Mouse (Mus musculus) kidney, postnatal 0 days (tissue): ENCODE data around the gene Acp2. TPM values are rescaled to one million over a fixed set of nuclear protein-coding genes. Genes with fewer than 3 reads are reported as not detected.
A peak's percentile ranks its signal among the peaks of the same experiment; 100 is the strongest.

ENCODE experiments used
- ATAC-seq: fragments of 200-750 bp; cut with Nextera tagmentation; replicated peaks from 2 replicates; pipeline ENCODE4 v1.8.0; 2017; ENCODE audit warnings: low read depth, moderate number of reproducible peaks, moderate TSS enrichment, moderate library complexity; ENCODE audit not compliant: low FRiP score
- DNase-seq: peaks from one replicate; pipeline ENCODE4 v3.0.0-alpha.2; 2016; ENCODE audit warnings: low spot score
- H3K27ac ChIP-seq: fragments of 300-500 bp; sonication (generic); 2 replicates; pipeline ENCODE4 v1.5.1; 2014; ENCODE audit warnings: mild to moderate bottlenecking
- H3K27me3 ChIP-seq: fragments of 300-500 bp; sonication (generic); 2 replicates; pipeline ENCODE4 v1.6.1; 2014; ENCODE audit warnings: low read length, mixed read lengths; ENCODE audit not compliant: insufficient read depth
- H3K36me3 ChIP-seq: fragments of 300-500 bp; sonication (generic); 2 replicates; pipeline ENCODE4 v1.6.1; 2014; ENCODE audit warnings: low read length, mixed read lengths; ENCODE audit not compliant: insufficient read depth
- H3K4me1 ChIP-seq: fragments of 300-500 bp; sonication (generic); replicated peaks from 2 replicates; pipeline ENCODE4 v1.6.1; 2014; ENCODE audit warnings: antibody characterized with exemption, low read length, mixed read lengths; ENCODE audit not compliant: insufficient read depth
- H3K4me2 ChIP-seq: fragments of 300-500 bp; sonication (generic); 2 replicates; pipeline ENCODE4 v1.6.1; 2014; ENCODE audit warnings: mild to moderate bottlenecking, low read length, moderate library complexity, mixed read lengths
- H3K4me3 ChIP-seq: fragments of 300-500 bp; sonication (generic); replicated peaks from 2 replicates; pipeline ENCODE4 v1.5.1; 2014; ENCODE audit warnings: low read depth, low read length
- H3K9ac ChIP-seq: fragments of 300-500 bp; sonication (generic); 2 replicates; pipeline ENCODE4 v1.6.1; 2014; ENCODE audit warnings: low read depth, low read length
- H3K9me3 ChIP-seq: fragments of 300-500 bp; sonication (generic); replicated peaks from 2 replicates; pipeline ENCODE4 v1.6.1; 2016; ENCODE audit warnings: low read length, inconsistent platforms, mixed read lengths
- CTCF ChIP-seq: IDR thresholded peaks from 2 replicates; pipeline ENCODE4 v1.5.1; 2016; ENCODE audit warnings: antibody characterized with exemption, low read depth, mild to moderate bottlenecking, moderate library complexity
- WGBS: fragments of 180-500 bp; shearing (Covaris S2); extraction: QIAGEN DNeasy Blood & Tissue Kit; methylation state at CpG from one replicate; pipeline ENCODE4 v1.1.7; 2014; 5-methylcytosine and 5-hydroxymethylcytosine counted together
- polyA plus RNA-seq: library from polyadenylated mRNA; unstranded; fragments of >200 nt; fragmentation: Nextera tagmentation; extraction: Ambion mirVana; gene quantifications from 2 replicates; pipeline ENCODE4 v1.2.1, GENCODE M21; 2015

The Acp2 gene
- polyA plus RNA-seq, 1 experiment from 2014 or later: 22.4 TPM

- no peak overlapping the region for H3K4me3 ChIP-seq
- H3K27me3 ChIP-seq: no peaks in the 10 kb centered on the region
- DNase-seq (peak; percentile 33), ATAC-seq (no peak)
- no peaks in the 10 kb centered on the region for H3K9me3 ChIP-seq
- H3K27ac ChIP-seq: no peak overlapping the region
- H3K4me1 ChIP-seq: peaks cover 4% of the 10 kb centered on the region; the same call in 1 of the 2 replicates
- no peak for TF ChIP-seq CTCF
- H3K4me2 ChIP-seq: no peak overlapping the region
- no peaks in the 10 kb centered on the region for H3K36me3 ChIP-seq
- H3K9ac ChIP-seq: no peak overlapping the region
- WGBS: 42% methylated on average over 4 of the region's 4 CpGs
Measured at GRCm38 (mm10) chr2:91179825-91180224, 22.9 kb upstream of the Acp2 start.

DNA sequence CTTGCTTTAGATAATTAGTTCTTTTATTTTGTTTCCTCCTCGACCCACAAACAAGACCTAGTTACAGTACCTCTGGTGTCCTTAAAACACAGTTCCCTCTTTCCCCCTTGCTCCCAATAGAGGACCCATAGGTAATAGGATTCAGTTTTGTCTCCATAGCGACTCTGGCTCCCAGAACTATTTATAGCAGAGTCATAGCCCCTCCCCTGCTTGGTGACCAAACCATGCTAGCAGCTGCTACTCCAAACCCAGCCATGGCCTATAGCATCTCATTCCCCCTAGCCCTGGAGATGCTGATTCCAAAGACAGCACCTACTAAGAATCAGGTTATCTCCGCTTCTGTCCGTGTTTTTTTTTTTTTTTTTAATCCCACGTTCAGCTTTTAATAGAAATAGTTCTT, 22.0 kb upstream of the Acp2 start:
- TF ChIP-seq CTCF: no peak
- H3K27me3 ChIP-seq: no peaks in the 10 kb centered on the region
- H3K4me2 ChIP-seq: no peak overlapping the region
- no peak overlapping the region for H3K9ac ChIP-seq
- no peak overlapping the region for H3K27ac ChIP-seq
- 79% methylated on average over 5 of the region's 5 CpGs for WGBS
- no peaks in the 10 kb centered on the region for H3K9me3 ChIP-seq
- ATAC-seq (no peak), DNase-seq (no peak)
- no peak overlapping the region for H3K4me3 ChIP-seq
- H3K36me3 ChIP-seq: no peaks in the 10 kb centered on the region
- H3K4me1 ChIP-seq: peaks cover 4% of the 10 kb centered on the region; the same call in 1 of the 2 replicates

GRCm38 (mm10) chr2:91182016-91182404, 20.7 kb upstream of the Acp2 start:
- Histone ChIP-seq H3K36me3 (no peaks in the 10 kb centered on the region), H3K27ac (no peak overlapping the region), H3K4me3 (peak overlapping the region; percentile 81), H3K9me3 (no peaks in the 10 kb centered on the region), H3K9ac (peak overlapping the region; percentile 68), H3K4me2 (peak overlapping the region; percentile 95), H3K27me3 (no peaks in the 10 kb centered on the region), H3K4me1 (peaks cover 4% of the 10 kb centered on the region; the same call in 1 of the 2 replicates)
- no peak for TF ChIP-seq CTCF
- ATAC-seq (no peak), DNase-seq (no peak)
- WGBS: 10% methylated on average over 8 of the region's 8 CpGs

DNA sequence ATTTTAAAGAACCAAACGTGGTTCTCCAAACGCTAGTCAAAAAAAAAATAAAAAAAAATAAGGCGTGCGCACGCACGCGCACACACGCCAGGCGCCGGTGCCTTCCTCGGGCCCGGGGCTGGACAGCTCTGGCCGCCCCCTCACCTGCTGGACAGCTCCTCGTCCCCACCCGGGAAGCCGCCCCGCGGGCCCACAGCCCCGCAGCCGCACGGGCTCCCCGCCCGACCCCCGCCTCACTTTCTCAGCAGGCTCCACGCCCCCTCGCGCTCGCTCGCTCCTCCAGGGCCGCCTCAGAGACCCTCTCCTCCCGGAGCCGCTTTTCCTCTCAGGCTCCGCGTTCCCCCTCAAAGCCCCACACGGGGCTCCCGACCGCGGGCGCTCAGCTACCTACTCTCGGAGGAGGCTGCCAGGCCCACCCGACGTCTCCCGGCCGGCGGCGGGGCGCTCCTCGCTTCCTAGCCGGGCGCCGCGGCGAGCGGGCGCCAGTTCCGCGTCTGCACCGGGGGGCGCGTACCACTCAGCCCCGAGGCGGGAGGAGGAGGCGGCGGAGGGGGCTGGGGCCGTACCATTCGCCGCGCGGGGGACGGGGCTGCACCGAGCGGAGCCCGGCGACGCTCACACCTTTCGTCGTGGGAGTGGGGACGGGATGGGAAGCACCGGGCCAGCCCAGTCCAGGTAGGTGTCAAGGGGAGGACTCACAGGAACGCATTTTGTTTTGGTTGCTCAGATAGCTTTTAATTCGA, 20.1 kb upstream of the Acp2 start:
- Histone ChIP-seq H3K27ac (peak overlapping the region; percentile 61), H3K9ac (peak overlapping the region; percentile 68), H3K4me2 (peak overlapping the region; percentile 95), H3K4me1 (peaks cover 4% of the 10 kb centered on the region; the same call in 1 of the 2 replicates), H3K9me3 (no peaks in the 10 kb centered on the region), H3K4me3 (peak overlapping the region; percentile 81), H3K36me3 (no peaks in the 10 kb centered on the region), H3K27me3 (no peaks in the 10 kb centered on the region)
- WGBS: under 1% methylated on average over 79 of the region's 81 CpGs
- no peak for TF ChIP-seq CTCF
- DNase-seq: peak; percentile 69
- peak; percentile 93 for ATAC-seq

DNA sequence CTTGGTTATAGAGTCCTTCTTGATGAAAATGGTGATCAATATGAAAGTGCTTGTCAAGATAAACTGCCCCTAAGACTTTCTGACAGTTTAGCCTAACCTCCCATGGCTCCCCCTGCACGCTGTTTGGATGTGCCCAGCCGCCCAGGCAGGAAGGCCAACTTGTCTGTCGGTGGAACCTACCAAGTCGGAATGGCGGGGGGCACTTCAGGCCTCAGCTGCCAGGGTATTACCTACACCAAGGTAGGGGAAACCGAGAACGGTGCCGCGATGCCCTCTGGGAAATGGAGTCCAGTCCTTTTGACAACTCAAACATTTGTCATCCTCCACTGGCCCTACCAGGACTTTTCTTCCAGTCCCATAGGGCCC, 19.6 kb upstream of the Acp2 start:
- peak overlapping the region; percentile 68 for H3K9ac ChIP-seq
- no peak for TF ChIP-seq CTCF
- peaks cover 4% of the 10 kb centered on the region; the same call in 1 of the 2 replicates for H3K4me1 ChIP-seq
- ATAC-seq (peak; percentile 94), DNase-seq (peak; percentile 94)
- H3K36me3 ChIP-seq: no peaks in the 10 kb centered on the region
- no peaks in the 10 kb centered on the region for H3K27me3 ChIP-seq
- no peaks in the 10 kb centered on the region for H3K9me3 ChIP-seq
- H3K4me2 ChIP-seq: peak overlapping the region; percentile 95
- WGBS: 0% methylated on average over 9 of the region's 9 CpGs
- peak overlapping the region; percentile 81 for H3K4me3 ChIP-seq
- peak overlapping the region; percentile 61 for H3K27ac ChIP-seq

DNA sequence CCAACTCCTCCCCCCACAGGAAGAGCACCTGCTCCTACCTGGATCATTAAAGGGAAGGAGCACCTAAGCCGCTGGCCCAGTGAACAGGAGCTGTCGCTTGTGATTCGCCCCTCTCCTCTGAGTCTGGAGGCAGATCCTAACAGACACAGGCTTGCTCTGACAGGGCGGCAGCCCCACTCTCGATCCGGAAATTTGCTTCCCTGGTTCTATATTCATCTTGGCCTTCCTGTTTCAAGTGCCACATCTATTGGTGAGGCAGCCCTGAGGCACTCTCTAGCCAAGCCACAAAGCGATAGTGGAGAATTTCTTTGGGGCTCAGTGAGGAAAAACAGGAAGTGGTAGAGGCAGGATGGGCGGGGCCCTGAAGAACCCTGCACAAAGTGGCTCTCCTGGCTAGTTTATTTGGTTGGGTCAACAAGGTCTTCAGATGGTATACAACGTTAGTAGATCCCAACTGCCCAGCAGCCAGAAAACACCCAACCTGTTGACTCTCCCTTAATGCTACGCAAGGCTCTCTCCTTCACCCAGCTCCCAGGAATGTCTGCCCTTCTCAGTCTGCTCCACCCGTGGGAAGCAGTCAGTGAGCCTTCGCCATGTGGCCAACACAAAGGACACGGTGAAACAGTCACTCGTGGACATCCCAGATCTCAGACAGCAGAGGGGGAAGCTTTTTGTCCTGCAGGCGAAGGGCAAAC, 18.8 kb upstream of the Acp2 start, which contains the start of gene Madd:
Gene Madd, minus strand, starts transcription at position 127 of the 695 bp plus-strand sequence.
- Histone ChIP-seq H3K36me3 (no peaks in the 10 kb centered on the region), H3K4me1 (peaks cover 4% of the 10 kb centered on the region; the same call in 1 of the 2 replicates), H3K4me2 (peak within 1 kb of the TSS; percentile 95), H3K9me3 (no peaks in the 10 kb centered on the region), H3K4me3 (peak within 1 kb of the TSS; percentile 81), H3K9ac (peak within 1 kb of the TSS; percentile 68), H3K27me3 (no peaks in the 10 kb centered on the region), H3K27ac (peak within 1 kb of the TSS; percentile 61)
- TF ChIP-seq CTCF: no peak
- ATAC-seq (no peak), DNase-seq (no peak)
- 65% methylated on average over 15 of the region's 15 CpGs for WGBS
